Mouse (Mus musculus) lung, postnatal 14 days (tissue): ENCODE data around the gene Cox6b2.

Experiments used
- DNase-seq: peaks from one replicate; pipeline ENCODE4 v3.0.0; 2021

The Cox6b2 gene

GRCm38 (mm10) chr7:4705098-4705497, 47.8 kb downstream of the Cox6b2 start:
- DNase-seq, result peak; percentile 58

- no peak for DNase-seq
These were observed 49.7 kb downstream of the Cox6b2 start for GRCm38 (mm10) chr7:4703195-4703594.

GRCm38 (mm10) chr7:4702334-4702733, 50.6 kb downstream of the Cox6b2 start:
- DNase-seq, result no peak
